Mouse (Mus musculus) MEL (cell line): ENCODE measurements around the gene Daw1. TPM values are rescaled to one million over a fixed set of nuclear protein-coding genes. Genes with fewer than 3 reads are reported as not detected.

Experiments used
- DNase-seq: peaks from one replicate; pipeline ENCODE4 v3.0.0; 2011; ENCODE audit warnings: low read depth, low spot score
- H3K27ac ChIP-seq: 2 replicates; pipeline ENCODE4 v1.5.1; 2012; ENCODE audit warnings: low read depth, mild to moderate bottlenecking, control low read depth, low read length, moderate library complexity; ENCODE audit not compliant: control insufficient read depth
- H3K27me3 ChIP-seq, 2 experiments: fragments of 150-350 bp in 1 of 2; sonication (generic) in 1 of 2; 2 replicates each; pipeline ENCODE4 v1.6.1; 2012; ENCODE audit warnings: low read length in 2 of 2, mild to moderate bottlenecking in 2 of 2, improper control_type of control experiment in 1 of 2, moderate library complexity in 1 of 2; ENCODE audit not compliant: insufficient read depth in 2 of 2, control insufficient read depth in 1 of 2
- H3K36me3 ChIP-seq, 2 experiments: 2 replicates each; pipeline ENCODE4 v1.6.1; 2012 to 2014; ENCODE audit warnings: low read length in 2 of 2, improper control_type of control experiment in 1 of 2, inconsistent platforms in 1 of 2, mild to moderate bottlenecking in 1 of 2; ENCODE audit not compliant: insufficient read depth in 2 of 2, control insufficient read depth in 1 of 2
- H3K4me1 ChIP-seq, 2 experiments: fragments of 150-350 bp in 1 of 2; sonication (generic) in 1 of 2; 2 replicates each; pipeline ENCODE4 v1.6.1; 2012; ENCODE audit warnings: low read length in 2 of 2, improper control_type of control experiment in 1 of 2, mild to moderate bottlenecking in 1 of 2; ENCODE audit not compliant: insufficient read depth in 2 of 2, control insufficient read depth in 1 of 2
- H3K4me3 ChIP-seq, 2 experiments: fragments of 150-350 bp in 1 of 2; sonication (generic) in 1 of 2; 2 replicates each; pipeline ENCODE4 v1.5.1; 2012; ENCODE audit warnings: low read depth in 2 of 2, low read length in 2 of 2, mild to moderate bottlenecking in 2 of 2, moderate library complexity in 2 of 2, control low read depth in 1 of 2, improper control_type of control experiment in 1 of 2; ENCODE audit not compliant: control insufficient read depth in 1 of 2, insufficient read depth in 1 of 2
- H3K79me2 ChIP-seq: 2 replicates; pipeline ENCODE4 v1.6.1; 2012; ENCODE audit warnings: mild to moderate bottlenecking, low read length, moderate library complexity; ENCODE audit not compliant: control insufficient read depth, poor library complexity, insufficient read depth
- H3K9ac ChIP-seq: 2 replicates; pipeline ENCODE4 v1.6.1; 2012; ENCODE audit warnings: low read depth, mild to moderate bottlenecking, control low read depth, low read length, moderate library complexity; ENCODE audit not compliant: control insufficient read depth, poor library complexity, severe bottlenecking
- H3K9me3 ChIP-seq: fragments of 150-350 bp; sonication (generic); replicated peaks from 2 replicates; pipeline ENCODE4 v1.6.1; 2012; ENCODE audit warnings: mild to moderate bottlenecking, low read length, improper control_type of control experiment, moderate library complexity; ENCODE audit not compliant: insufficient read depth
- BHLHE40 ChIP-seq: IDR thresholded peaks from 2 replicates; pipeline ENCODE4 v1.6.1; 2012; ENCODE audit warnings: low read depth, mild to moderate bottlenecking, inconsistent platforms, low read length, improper control_type of control experiment, borderline replicate concordance
- CHD1 ChIP-seq: IDR thresholded peaks from 2 replicates; pipeline ENCODE4 v1.6.1; 2012; ENCODE audit warnings: low read depth, mild to moderate bottlenecking, inconsistent platforms, low read length, improper control_type of control experiment
- CTCF ChIP-seq, 3 experiments: IDR thresholded peaks in 2 of 3; conservative IDR thresholded peaks in 1 of 3; 2 replicates each; pipeline ENCODE4 v1.5.1; 2011 to 2012; ENCODE audit warnings: low read length in 3 of 3, low read depth in 2 of 3, mild to moderate bottlenecking in 2 of 3, improper control_type of control experiment in 1 of 3, inconsistent platforms in 1 of 3, mixed read lengths in 1 of 3, moderate library complexity in 1 of 3; ENCODE audit not compliant: control insufficient read depth in 1 of 3, insufficient read depth in 1 of 3, poor library complexity in 1 of 3, severe bottlenecking in 1 of 3
- HCFC1 ChIP-seq: IDR thresholded peaks from 2 replicates; pipeline ENCODE4 v1.6.1; 2012; ENCODE audit warnings: low read depth, mild to moderate bottlenecking, inconsistent platforms, low read length, improper control_type of control experiment, moderate library complexity
- MAFK ChIP-seq: IDR thresholded peaks from 2 replicates; pipeline ENCODE4 v1.6.1; 2011; ENCODE audit warnings: low read depth, mild to moderate bottlenecking, low read length, improper control_type of control experiment, borderline replicate concordance
- MXI1 ChIP-seq: IDR thresholded peaks from 2 replicates; pipeline ENCODE4 v1.6.1; 2011; ENCODE audit warnings: mild to moderate bottlenecking, low read depth, low read length, improper control_type of control experiment
- RCOR1 ChIP-seq: IDR thresholded peaks from 2 replicates; pipeline ENCODE4 v1.6.1; 2012; ENCODE audit warnings: low read depth, mild to moderate bottlenecking, inconsistent platforms, low read length, improper control_type of control experiment
- SIN3A ChIP-seq: IDR thresholded peaks from 2 replicates; pipeline ENCODE4 v1.6.1; 2012; ENCODE audit warnings: low read length, improper control_type of control experiment, inconsistent platforms
- TCF12 ChIP-seq: IDR thresholded peaks from 2 replicates; pipeline ENCODE4 v1.6.1; 2014; ENCODE audit warnings: low read depth, mild to moderate bottlenecking, inconsistent platforms, low read length, improper control_type of control experiment, moderate library complexity
- USF1 ChIP-seq: IDR thresholded peaks from 2 replicates; pipeline ENCODE4 v1.6.1; 2014; ENCODE audit warnings: low read depth, mild to moderate bottlenecking, inconsistent platforms, low read length, improper control_type of control experiment, moderate library complexity
- ZKSCAN1 ChIP-seq: IDR thresholded peaks from 2 replicates; pipeline ENCODE4 v1.6.1; 2012; ENCODE audit warnings: low read depth, mild to moderate bottlenecking, inconsistent platforms, low read length, improper control_type of control experiment, moderate library complexity
- polyA plus RNA-seq, 2 experiments: library from polyadenylated mRNA; stranded (reverse) in 1 of 2; unstranded in 1 of 2; fragments of >175 nt in 1 of 2; fragments of >200 nt in 1 of 2; gene quantifications; 2 replicates each; pipeline versions ENCODE4 v1.2.1 to v1.2.4; 2012; ENCODE audit warnings: low replicate concordance in 2 of 2, low read depth in 1 of 2; ENCODE audit not compliant: insufficient read length in 2 of 2, insufficient read depth in 1 of 2, missing spikeins in 1 of 2
- total RNA-seq: library from RNA; depleted of rRNA; stranded (reverse); fragments of 300-350 nt; gene quantifications from 2 replicates; pipeline ENCODE4 v1.2.3, GENCODE M21; 2012; rRNA removed

The Daw1 gene
- total and polyA plus RNA-seq, 3 experiments: not detected

DNA sequence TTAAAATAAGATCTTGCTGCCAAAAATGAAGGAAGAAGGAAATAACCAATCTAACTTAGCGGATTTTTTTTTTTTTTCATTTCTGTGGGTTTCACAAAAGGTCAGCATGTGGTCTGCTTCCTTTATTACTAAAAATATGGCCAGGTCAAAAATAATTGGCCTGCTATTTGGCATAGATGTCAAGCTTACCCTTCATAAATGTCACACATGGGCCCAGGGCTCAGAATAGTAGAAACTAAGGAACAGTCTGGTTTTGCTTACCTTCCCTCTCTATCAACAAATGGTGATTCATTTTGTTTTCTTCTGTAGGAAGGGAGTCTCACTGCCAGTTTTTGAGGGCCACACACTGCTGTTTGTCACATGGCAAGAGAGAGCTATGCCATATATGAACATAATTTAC is 92.2 kb downstream of the Daw1 start:
- H3K9me3 ChIP-seq: no peaks in the 10 kb centered on the region
- DNase-seq: no peak
- no peak overlapping the region for H3K4me3 ChIP-seq
- H3K27me3 ChIP-seq: no peaks in the 10 kb centered on the region
- H3K79me2 ChIP-seq: no peaks in the 10 kb centered on the region
- no peak overlapping the region for H3K27ac ChIP-seq
- no peaks in the 10 kb centered on the region for H3K4me1 ChIP-seq
- no peak for TF ChIP-seq CHD1
- TF ChIP-seq MXI1: no peak
- TF ChIP-seq TCF12: no peak
- no peak for TF ChIP-seq USF1
- no peak for TF ChIP-seq MAFK
- TF ChIP-seq SIN3A: no peak
- TF ChIP-seq RCOR1: no peak
- no peak for TF ChIP-seq HCFC1
- TF ChIP-seq CTCF (IDR thresholded peaks at IDR 0.05 in 2 of 3, conservative IDR thresholded peaks at IDR 0.05 in 1 of 3; ENCODE audit: control insufficient read depth in 1 of 3, insufficient read depth in 1 of 3, low read depth in 2 of 3, low read length in 3 of 3, poor library complexity in 1 of 3, severe bottlenecking in 1 of 3): no peak
- no peak for TF ChIP-seq BHLHE40
- TF ChIP-seq ZKSCAN1: no peak
- TF ChIP-seq, all 39 proteins: peak for 0
- no peaks in the 10 kb centered on the region for H3K36me3 ChIP-seq
- H3K9ac ChIP-seq: no peak overlapping the region

Other genes starting within 250 kb of the Daw1 start
- 0.15 TPM in 1 of 2 replicates, not detected in the other for gene A030005L19Rik, start 246.4 kb upstream of the Daw1 start, total RNA-seq
- gene A030005L19Rik, start 246.4 kb upstream of the Daw1 start, polyA plus RNA-seq: under 1 TPM in 1 of 2 experiments, not detected in 1; 0.26 TPM
- gene A030014E15Rik, start 234.8 kb upstream of the Daw1 start, total RNA-seq: not detected in 2 replicates
- gene A030014E15Rik, start 234.8 kb upstream of the Daw1 start, polyA plus RNA-seq: not detected
- not detected in 2 replicates for gene Gm6217, start 228.4 kb upstream of the Daw1 start, total RNA-seq
- gene Gm6217, start 228.4 kb upstream of the Daw1 start, polyA plus RNA-seq: not detected
- gene A030003K21Rik, start 216.4 kb upstream of the Daw1 start, total RNA-seq: not detected in 2 replicates
- gene A030003K21Rik, start 216.4 kb upstream of the Daw1 start, polyA plus RNA-seq: not detected
- not detected in 2 replicates for gene Gm7544, start 203.7 kb upstream of the Daw1 start, total RNA-seq
- gene Gm7544, start 203.7 kb upstream of the Daw1 start, polyA plus RNA-seq: not detected
- not detected in 2 replicates for gene Gm47955, start 199.5 kb upstream of the Daw1 start, total RNA-seq
- not detected for gene Gm47955, start 199.5 kb upstream of the Daw1 start, polyA plus RNA-seq
- not detected in 2 replicates for gene Gm47959, start 159.2 kb upstream of the Daw1 start, total RNA-seq
- not detected for gene Gm47959, start 159.2 kb upstream of the Daw1 start, polyA plus RNA-seq
- gene Slc19a3, start 121.3 kb upstream of the Daw1 start, total RNA-seq: not detected in 2 replicates
- gene Slc19a3, start 121.3 kb upstream of the Daw1 start, polyA plus RNA-seq: not detected
- gene Krtap28-10, start 117.3 kb upstream of the Daw1 start, total RNA-seq: not detected in 2 replicates
- not detected for gene Krtap28-10, start 117.3 kb upstream of the Daw1 start, polyA plus RNA-seq
- gene Gm47969, start 114.8 kb upstream of the Daw1 start, total RNA-seq: not detected in 2 replicates
- gene Gm47969, start 114.8 kb upstream of the Daw1 start, polyA plus RNA-seq: not detected
- gene A030005K14Rik, start 100.4 kb upstream of the Daw1 start, total RNA-seq: not detected in 2 replicates
- gene A030005K14Rik, start 100.4 kb upstream of the Daw1 start, polyA plus RNA-seq: not detected
- gene Krtap28-13, start 98.8 kb upstream of the Daw1 start, total RNA-seq: not detected in 2 replicates
- gene Krtap28-13, start 98.8 kb upstream of the Daw1 start, polyA plus RNA-seq: not detected
- not detected in 2 replicates for gene Ccl20, start 43.0 kb upstream of the Daw1 start, total RNA-seq
- not detected for gene Ccl20, start 43.0 kb upstream of the Daw1 start, polyA plus RNA-seq
- not detected in 2 replicates for gene Sphkap, start 248.4 kb downstream of the Daw1 start, total RNA-seq
- gene Sphkap, start 248.4 kb downstream of the Daw1 start, polyA plus RNA-seq: not detected